Mouse (Mus musculus) T-cell, adult 2 months (primary cell): ENCODE results near the gene Prss41.
A peak's percentile ranks its signal among the peaks of the same experiment; 100 is the strongest.
"Not testable (repeated sequence)": the region's sequence is repeated elsewhere in the genome, so short reads cannot be mapped to it uniquely, and the experiment has no call there.

ENCODE experiments used
- DNase-seq: peaks from one replicate; pipeline ENCODE4 v3.0.0; 2022; ENCODE audit warnings: low spot score

Gene Prss41

GRCm38 (mm10) chr17:23843812-23844273 is at the start of gene Prss41, which contains the start of gene Prss32:
Gene Prss41 (minus strand): TSS chr17:23844172.
Gene Prss32 (plus strand): TSS chr17:23843855.
- peak; percentile 73 for DNase-seq

DNA sequence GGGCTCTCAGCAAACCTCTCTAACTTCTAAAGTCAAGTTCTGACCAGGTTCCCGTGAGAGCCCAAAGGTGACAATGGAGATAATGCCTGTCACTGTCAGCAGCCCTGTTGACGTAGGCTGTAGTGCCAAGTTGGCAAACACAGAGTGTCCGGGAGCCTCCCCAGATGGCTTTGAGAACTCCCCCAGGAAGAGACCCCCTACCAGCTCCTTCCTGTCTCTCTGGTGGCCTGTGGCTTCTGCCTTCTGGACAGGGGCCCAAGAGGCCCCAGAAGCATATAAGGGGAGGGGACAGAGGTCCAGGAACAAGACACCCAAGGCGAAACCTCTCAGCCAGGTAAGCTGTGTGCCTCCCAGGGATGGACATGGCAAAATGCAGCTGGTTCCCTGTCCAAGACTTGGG is 36.6 kb upstream of the Prss41 start, which contains the start of the genes Dcpp1 and Dcpp2:
Dcpp1 (plus strand) TSS at position 301 of the 400 bp plus-strand sequence.
Dcpp2 (plus strand) TSS at position 305 of the 400 bp plus-strand sequence.
- DNase-seq = not testable (repeated sequence)

DNA sequence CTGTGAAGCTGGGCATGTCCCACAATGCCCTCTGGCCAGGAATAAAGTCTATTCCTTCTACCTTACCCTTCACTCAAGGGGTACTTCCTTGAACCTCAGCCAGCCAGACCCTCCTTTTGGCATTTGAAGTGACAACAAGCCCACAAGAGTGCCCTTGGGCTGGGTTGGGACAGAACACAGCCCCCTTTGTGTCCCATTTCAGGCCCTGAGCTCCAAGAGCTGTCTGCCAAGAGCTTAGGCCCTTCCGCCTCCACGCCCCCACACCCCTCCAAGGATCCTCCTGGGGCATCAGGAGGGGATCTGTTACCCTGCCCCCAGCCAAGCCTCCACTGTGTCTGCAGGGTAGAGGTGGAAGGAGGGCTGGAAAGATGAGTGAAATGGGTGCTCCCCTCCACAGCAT is 33.2 kb upstream of the Prss41 start:
- DNase-seq = no peak

DNA sequence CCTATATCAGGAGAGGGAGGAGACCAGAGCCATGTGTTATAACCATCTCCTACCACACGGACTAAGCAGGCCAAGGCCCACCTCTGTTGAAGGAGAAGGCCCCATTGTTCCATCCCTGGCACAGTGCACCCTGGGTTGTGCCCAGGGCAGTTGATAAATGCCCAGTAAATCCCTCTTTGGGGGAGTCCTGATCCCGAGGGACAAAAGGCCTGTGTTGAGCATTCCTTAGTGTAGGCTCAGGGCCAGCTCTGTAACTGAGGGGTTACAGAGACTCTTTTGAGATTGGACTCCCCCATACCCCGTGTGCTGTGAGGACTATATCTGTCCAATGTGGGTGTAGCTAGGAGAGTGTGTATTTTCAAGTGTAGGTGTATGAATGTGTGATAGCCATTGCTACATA is 32.8 kb upstream of the Prss41 start:
- DNase-seq = no peak

- no peak for DNase-seq
Observed at GRCm38 (mm10) chr17:23873884-23874856, 30.2 kb upstream of the Prss41 start.

- DNase-seq = no peak
Observed at GRCm38 (mm10) chr17:23868513-23868912, 24.5 kb upstream of the Prss41 start.

DNA sequence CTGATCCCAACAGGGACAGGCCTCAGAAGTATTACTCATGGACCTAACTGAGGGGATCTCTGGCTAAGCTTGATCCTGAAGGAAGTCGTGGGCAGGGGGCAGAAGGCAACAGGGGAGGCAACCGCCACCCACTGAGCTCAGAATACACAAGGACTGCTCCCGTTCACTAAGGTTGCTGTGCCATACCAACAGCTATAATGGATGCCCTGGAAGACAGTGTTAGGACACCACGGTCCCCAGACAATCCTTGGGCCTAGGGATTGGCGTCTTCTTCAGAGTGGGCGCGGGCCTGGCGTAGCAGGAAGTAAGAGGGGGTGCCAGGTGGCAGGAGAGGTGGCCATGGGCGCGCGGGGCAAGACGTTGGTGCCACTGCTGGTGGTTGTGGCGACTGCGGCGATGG is 23.8 kb upstream of the Prss41 start, which contains the start of gene Prss21:
Prss21 (plus strand) TSS at position 301 of the 400 bp plus-strand sequence.
- DNase-seq = no peak

DNA sequence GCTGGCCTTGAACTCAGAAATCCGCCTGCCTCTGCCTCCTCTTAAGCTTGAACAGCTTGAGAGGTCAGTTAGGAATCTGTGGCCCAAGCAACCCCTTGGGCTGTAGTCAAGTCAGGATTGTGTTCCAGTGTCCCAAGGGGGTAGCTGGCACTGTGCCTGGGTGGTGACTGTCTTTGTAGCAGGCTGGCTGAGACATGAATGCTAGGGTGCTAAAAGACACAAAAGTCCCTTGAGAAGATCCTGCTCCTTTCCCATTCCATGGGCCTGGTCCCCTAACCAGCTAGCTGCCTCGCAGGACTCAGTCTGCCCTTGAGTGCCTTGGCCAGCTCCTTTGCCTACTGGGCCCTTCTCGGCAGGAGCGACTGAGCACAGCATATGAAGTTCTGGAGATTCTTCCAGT is 19.0 kb upstream of the Prss41 start:
- DNase-seq = no peak

DNA sequence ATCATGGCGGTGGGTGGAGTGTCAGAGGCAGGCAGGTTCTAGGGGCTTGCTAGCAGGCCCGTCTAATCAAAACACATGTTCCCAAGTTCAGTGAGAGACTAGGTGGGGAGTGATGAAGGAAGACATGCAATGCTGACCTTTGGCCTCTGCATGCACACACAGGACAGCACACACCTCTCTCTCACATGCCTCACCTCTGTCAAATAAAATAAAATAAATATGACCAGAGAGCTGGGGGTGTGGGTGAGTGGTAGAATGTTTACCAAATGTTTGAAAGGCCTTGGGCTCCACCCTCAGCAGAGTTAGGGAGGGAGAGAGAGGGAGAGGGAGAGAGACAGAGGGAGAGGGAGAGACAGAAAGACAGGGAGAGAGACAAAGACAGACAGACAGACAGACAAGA is 13.9 kb upstream of the Prss41 start:
- DNase-seq = no peak

DNA sequence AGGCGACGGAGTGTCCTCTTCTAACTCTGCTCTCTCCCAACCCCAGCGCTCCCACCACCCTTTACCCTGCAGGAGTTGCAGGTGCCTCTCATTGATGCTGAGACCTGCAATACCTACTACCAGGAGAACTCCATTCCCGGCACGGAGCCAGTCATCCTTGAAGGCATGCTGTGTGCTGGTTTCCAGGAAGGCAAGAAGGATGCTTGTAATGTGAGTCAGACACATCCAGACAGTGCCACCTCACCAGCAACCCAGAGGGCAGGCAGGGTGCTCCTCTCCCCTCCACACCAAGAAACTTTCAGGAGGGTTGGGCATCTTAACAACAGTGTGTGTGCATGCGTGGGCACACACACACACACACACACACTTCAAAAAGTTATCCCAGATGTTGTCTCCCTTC is 13.2 kb upstream of the Prss41 start:
- no peak for DNase-seq

DNA sequence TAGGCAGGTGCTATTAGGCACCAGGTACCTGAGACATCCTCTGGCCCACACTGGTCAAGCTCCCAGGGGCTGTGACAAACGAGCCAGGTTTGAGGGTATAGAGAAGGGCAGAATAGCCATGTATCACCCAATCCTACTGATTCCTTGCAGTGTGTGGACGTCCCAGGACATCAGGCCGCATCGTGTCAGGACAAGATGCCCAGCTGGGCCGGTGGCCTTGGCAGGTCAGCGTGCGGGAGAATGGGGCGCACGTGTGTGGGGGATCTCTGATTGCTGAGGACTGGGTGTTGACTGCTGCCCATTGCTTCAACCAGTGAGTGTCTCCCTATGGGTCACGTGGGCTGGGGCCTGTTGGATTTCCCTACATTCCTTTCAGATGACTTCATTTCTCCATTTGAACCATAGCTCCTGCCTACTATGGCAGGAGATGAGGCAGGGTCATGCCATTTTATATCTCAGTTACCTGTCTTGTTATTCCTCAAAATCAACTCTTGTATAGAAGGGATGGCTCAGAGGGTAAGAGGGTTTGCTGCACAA is 10.3 kb upstream of the Prss41 start:
- no peak for DNase-seq

DNA sequence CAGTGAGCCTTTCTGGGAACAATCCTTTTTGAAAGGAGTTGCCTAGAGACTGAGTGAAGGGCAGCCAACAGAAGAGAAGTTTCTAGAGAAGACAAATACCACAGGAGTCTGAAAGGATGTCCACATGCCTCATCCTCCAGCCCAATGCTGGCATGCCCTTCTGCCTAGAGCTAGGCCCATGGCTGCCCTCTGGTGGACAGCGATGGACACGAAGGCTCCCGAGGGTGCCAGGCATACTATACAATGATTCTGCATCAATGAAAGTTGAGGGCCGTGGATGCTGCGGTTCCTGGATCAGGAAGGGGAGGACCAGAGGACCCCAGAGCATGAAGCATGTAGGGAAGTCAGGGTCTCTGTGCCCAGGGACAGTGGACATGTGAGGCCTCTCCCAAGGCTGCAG is 9.3 kb upstream of the Prss41 start:
- DNase-seq = peak; percentile 37

DNA sequence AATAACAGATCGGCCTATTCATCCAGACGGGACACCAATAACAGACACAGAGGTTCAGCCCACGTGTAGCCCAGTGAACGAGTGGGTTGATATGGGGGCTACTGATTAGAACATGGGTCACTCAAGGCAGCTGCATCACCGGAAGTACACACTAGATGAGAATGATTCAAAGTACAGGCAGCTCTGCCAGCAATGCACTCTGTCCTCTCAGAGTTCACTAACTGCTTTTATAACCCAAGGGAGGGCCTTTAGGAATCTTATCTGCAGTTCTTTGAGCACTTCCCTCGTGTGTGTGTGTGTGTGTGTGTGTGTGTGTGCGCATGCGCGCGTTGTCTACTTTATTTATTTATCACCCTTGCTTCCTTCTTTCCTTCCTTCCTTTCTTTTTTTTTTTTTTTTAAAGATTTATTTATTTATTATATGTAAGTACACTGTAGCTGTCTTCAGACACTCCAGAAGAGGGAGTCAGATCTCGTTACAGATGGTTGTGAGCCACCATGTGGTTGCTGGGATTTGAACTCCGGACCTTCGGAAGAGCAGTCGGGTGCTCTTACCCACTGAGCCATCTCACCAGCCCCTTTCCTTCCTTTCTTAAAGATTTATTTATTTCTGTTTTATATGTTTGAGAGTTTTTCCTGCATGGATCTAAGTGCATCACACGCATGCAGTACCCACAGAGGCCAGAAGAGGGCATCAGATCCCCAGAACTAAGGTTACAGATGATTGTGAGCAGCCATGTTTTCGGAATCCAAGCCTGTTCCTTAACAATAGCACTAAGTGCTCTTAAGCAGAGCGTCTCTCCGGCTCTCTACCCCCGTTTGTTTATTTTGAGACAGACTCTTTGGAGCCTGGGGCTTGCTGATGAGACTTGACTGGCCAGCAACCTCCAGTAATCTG is 7.1 kb upstream of the Prss41 start:
- DNase-seq = peak; percentile 51

DNA sequence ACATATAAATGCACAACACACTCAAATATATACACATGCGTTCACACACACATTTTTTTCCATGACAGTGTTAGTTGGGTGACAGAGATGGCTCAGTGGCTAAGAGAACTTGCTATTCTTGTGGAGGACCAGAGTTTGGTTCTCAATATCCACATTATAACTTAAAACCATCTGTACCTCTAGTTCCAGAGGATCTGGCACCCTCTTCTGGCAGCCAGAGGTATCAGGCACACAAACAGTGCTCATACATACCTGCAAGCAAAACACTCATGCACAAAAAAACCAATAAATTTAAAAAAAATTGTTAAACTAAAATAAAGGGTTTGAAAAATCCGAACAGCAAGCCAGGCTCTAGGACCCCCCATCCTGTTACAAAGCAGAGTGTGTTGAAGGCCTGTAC is 6.1 kb upstream of the Prss41 start:
- no peak for DNase-seq

- no peak for DNase-seq
Observed at GRCm38 (mm10) chr17:23843141-23843811, 696 bp downstream of the Prss41 start.

DNA sequence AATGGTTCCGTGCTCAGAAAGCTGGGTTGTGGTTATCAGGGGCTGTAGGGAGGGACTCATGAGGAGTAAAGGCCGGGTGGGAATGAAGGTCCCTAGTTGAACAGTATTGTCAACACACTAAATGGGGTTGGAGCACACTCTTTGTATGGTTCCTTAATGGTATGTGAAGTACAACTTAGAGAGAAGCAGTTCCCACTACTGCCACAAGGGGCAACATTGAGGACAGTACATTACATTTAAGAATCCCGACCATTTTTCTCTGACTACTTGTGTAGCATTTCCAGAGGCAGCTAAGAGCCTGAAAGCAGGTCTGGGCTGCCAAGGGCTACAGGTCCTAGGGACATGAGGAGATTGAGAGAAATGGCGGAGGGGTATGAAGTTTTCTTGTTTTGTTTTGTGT is 2.8 kb downstream of the Prss41 start:
- peak; percentile 56 for DNase-seq

DNA sequence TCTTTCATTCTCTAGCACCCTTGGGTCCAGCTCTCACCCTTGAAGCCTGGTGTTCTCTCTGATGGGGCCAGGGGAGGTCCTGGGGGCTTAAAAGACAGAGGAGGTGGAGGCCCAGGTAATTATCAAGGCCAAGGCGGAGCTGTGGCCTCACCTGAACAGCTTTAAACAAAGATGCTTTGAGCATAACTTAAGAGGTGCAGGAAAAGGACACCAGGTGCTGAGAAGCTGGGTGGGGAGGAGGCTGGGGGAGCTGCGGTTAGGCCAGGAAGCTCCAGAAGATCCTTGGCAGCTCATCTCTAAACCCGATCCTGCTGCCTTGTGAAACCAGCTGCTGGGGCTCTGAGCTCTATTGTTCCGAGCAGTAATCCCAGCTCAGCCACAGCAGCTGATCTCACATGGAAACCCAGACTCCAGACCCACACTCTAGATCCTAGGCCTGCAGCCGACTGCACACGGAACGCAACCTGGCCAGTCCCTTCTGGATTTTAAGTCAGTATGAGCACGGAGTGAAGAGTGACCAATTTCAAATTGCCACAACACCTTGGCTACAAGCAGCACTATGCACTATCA is 7.9 kb downstream of the Prss41 start, which contains the start of gene Prss33:
Prss33 (minus strand) TSS at position 51 of the 570 bp plus-strand sequence.
- no peak for DNase-seq

DNA sequence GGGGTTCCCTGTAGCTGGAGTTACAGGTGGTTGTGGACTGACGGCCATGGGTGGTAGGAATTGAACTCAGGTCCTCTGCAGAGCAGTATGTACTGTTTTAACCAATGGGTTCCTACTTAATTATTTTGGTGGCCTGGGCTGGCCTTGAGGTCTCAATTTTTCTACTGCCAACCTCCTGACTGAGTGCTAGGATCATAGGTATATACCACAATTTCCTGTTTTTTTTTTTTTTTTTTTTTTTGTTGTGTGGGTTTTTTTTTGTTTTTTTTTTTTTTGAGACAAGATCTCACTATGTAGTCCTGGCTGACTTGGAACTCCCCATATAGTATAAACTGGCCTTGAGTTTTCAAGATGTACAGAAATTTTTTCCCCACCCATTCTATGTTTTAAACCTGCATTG is 12.8 kb downstream of the Prss41 start:
- DNase-seq = no peak

- DNase-seq = peak; percentile 85
Observed at GRCm38 (mm10) chr17:23829064-23829619, 14.8 kb downstream of the Prss41 start, which contains the start of gene Elob. Gene Elob (minus strand): TSS chr17:23829136.

DNA sequence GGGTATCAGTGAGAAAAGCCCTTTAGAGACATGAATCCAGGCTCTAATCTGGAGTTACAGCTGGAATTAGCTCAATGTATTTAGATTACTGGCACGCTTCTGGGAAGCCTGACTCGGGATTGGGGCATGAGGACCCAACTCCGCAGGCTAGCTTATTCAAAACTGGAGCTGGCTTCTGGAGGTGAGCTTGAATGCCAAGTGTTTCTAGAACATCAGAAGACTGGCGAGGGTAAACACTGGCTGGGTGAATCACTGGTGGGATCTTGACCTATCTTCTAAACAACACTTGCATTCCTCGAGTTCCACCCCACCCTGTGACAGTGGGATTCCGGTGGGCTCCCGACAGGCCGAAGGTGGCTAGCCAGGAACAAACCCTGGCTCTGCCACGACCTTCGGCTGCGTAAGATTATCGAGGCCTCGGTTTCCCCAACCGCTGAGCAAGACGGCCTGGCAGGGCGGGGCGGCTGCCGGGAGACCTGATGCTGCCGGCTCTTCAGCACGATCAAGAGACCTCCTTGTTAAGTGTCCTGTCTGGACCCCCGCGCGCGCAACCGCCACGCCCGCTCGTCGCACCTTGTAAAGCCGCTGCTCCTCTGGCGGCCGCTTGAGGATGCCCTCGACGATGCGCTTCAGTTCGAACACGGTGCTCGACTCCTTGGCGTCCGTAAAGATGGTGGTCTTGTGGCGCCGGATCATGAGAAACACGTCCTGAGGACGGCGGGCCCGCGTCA is 15.5 kb downstream of the Prss41 start:
- DNase-seq = peak; percentile 68
